Mouse (Mus musculus) limb, embryonic 10.5 days (tissue): ENCODE results near the gene Endou. TPM values are rescaled to one million over a fixed set of nuclear protein-coding genes. Genes with fewer than 3 reads are reported as not detected.

ENCODE experiments used
- DNase-seq: peaks from one replicate; pipeline ENCODE4 v3.0.0-alpha.2; 2017; ENCODE audit warnings: low spot score
- H3K27ac ChIP-seq: fragments of 300-500 bp; sonication (generic); 2 replicates; pipeline ENCODE4 v1.5.1; 2016; ENCODE audit warnings: mild to moderate bottlenecking
- H3K27me3 ChIP-seq: fragments of 300-500 bp; sonication (generic); 2 replicates; pipeline ENCODE4 v1.6.1; 2016; ENCODE audit warnings: low read depth, mild to moderate bottlenecking; ENCODE audit not compliant: poor library complexity, severe bottlenecking
- H3K36me3 ChIP-seq: fragments of 300-500 bp; sonication (generic); 2 replicates; pipeline ENCODE4 v1.6.1; 2016; ENCODE audit warnings: mild to moderate bottlenecking, moderate library complexity
- H3K4me1 ChIP-seq: fragments of 300-500 bp; sonication (generic); 2 replicates; pipeline ENCODE4 v1.6.1; 2016
- H3K4me3 ChIP-seq: fragments of 300-500 bp; sonication (generic); 2 replicates; pipeline ENCODE4 v1.5.1; 2016; ENCODE audit warnings: mild to moderate bottlenecking, moderate library complexity
- H3K9me3 ChIP-seq: fragments of 300-500 bp; sonication (generic); replicated peaks from 2 replicates; pipeline ENCODE4 v1.6.1; 2016; ENCODE audit warnings: mild to moderate bottlenecking
- WGBS: fragments of 180-500 bp; shearing (Covaris S2); methylation state at CpG from one replicate; pipeline ENCODE4 v1.1.7; 2016; 5-methylcytosine and 5-hydroxymethylcytosine counted together
- polyA plus RNA-seq: library from polyadenylated mRNA; unstranded; fragments of >200 nt; fragmentation: Nextera tagmentation; extraction: Ambion mirVana; gene quantifications from 2 replicates; pipeline ENCODE4 v1.2.1, GENCODE M21; 2016

The Endou gene
- polyA plus RNA-seq, result 0.16 and 0.26 TPM in 2 replicates

- no peaks in the 10 kb centered on the region; the same call in 1 of the 2 replicates for H3K9me3 ChIP-seq
- no peak within 1 kb of the TSS for H3K4me3 ChIP-seq
Measured at GRCm38 (mm10) chr15:97731111-97731510, at the start of gene Endou. Gene Endou (minus strand): TSS chr15:97731339.

DNA sequence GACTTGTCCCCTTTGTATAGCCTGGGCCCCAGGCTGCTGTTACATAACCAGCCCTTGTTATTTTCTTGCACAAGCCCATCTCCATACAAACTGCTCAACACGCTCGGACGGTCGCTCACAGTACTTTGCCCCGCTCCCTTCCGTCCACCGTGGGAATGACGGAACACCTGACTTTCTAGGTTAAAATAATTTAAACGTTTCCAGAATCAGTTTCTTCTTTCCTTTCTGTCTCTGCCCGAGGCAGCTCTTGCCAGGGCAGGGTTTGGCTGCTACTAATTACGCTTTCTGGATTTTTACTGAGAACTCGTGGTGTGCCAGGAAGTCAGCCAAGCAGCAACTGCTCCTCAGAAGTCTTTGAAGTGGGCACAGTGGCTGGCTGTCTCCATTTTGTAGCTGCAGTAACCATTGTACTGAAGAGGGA is 49.5 kb upstream of the Endou start:
- Histone ChIP-seq H3K4me3 (no peak overlapping the region), H3K4me1 (peaks cover 61% of the 10 kb centered on the region), H3K27ac (peak overlapping the region; percentile 71), H3K9me3 (no peaks in the 10 kb centered on the region), H3K27me3 (peaks cover 13% of the 10 kb centered on the region), H3K36me3 (no peaks in the 10 kb centered on the region)
- 67% methylated on average over 12 of the region's 12 CpGs for WGBS
- DNase-seq, result no peak

More at GRCm38 (mm10) chr15:97731111-97731510, at the start of gene Endou:
- no peak for DNase-seq
- H3K4me1 ChIP-seq, result no peaks in the 10 kb centered on the region
- H3K36me3 ChIP-seq, result no peaks in the 10 kb centered on the region
- WGBS, result 92% methylated on average over 8 of the region's 8 CpGs
- H3K27me3 ChIP-seq, result no peaks in the 10 kb centered on the region
- H3K27ac ChIP-seq, result no peak within 1 kb of the TSS

- peaks cover 13% of the 10 kb centered on the region; the same call in 1 of the 2 replicates for H3K27me3 ChIP-seq
- no peaks in the 10 kb centered on the region for H3K36me3 ChIP-seq
- H3K27ac ChIP-seq, result peak overlapping the region; percentile 71; the same call in 1 of the 2 replicates
- no peak for DNase-seq
- H3K4me1 ChIP-seq, result peaks cover 63% of the 10 kb centered on the region
- no peak overlapping the region for H3K4me3 ChIP-seq
- 88% methylated on average over 1 of the region's 1 CpGs for WGBS
- no peaks in the 10 kb centered on the region for H3K9me3 ChIP-seq
Measured at GRCm38 (mm10) chr15:97779576-97779975, 48.4 kb upstream of the Endou start.

GRCm38 (mm10) chr15:97778311-97779098 is 47.4 kb upstream of the Endou start, which contains the start of gene Slc48a1:
Gene Slc48a1 (plus strand): TSS chr15:97778520.
- Histone ChIP-seq H3K9me3 (no peaks in the 10 kb centered on the region), H3K27me3 (peaks cover 13% of the 10 kb centered on the region; the same call in 1 of the 2 replicates), H3K36me3 (no peaks in the 10 kb centered on the region), H3K27ac (0 out of 2 replicates have a peak within 1 kb of the TSS, but pooled peaks have one; percentile 36), H3K4me3 (no peak within 1 kb of the TSS), H3K4me1 (peaks cover 65% of the 10 kb centered on the region)
- no peak for DNase-seq
- WGBS, result 75% methylated on average over 8 of the region's 8 CpGs

GRCm38 (mm10) chr15:97776919-97777318 is 45.8 kb upstream of the Endou start:
- Histone ChIP-seq H3K27ac (no peak overlapping the region), H3K4me1 (peaks cover 61% of the 10 kb centered on the region), H3K4me3 (no peak overlapping the region), H3K36me3 (no peaks in the 10 kb centered on the region), H3K9me3 (no peaks in the 10 kb centered on the region), H3K27me3 (peaks cover 13% of the 10 kb centered on the region; the same call in 1 of the 2 replicates)
- 71% methylated on average over 6 of the region's 6 CpGs for WGBS
- DNase-seq, result no peak

GRCm38 (mm10) chr15:97776514-97776913 is 45.4 kb upstream of the Endou start:
- peaks cover 57% of the 10 kb centered on the region for H3K4me1 ChIP-seq
- H3K36me3 ChIP-seq, result no peaks in the 10 kb centered on the region
- DNase-seq, result peak; percentile 70
- 11% methylated on average over 8 of the region's 8 CpGs for WGBS
- no peak overlapping the region for H3K27ac ChIP-seq
- peaks cover 13% of the 10 kb centered on the region; the same call in 1 of the 2 replicates for H3K27me3 ChIP-seq
- no peak overlapping the region for H3K4me3 ChIP-seq
- no peaks in the 10 kb centered on the region for H3K9me3 ChIP-seq

DNA sequence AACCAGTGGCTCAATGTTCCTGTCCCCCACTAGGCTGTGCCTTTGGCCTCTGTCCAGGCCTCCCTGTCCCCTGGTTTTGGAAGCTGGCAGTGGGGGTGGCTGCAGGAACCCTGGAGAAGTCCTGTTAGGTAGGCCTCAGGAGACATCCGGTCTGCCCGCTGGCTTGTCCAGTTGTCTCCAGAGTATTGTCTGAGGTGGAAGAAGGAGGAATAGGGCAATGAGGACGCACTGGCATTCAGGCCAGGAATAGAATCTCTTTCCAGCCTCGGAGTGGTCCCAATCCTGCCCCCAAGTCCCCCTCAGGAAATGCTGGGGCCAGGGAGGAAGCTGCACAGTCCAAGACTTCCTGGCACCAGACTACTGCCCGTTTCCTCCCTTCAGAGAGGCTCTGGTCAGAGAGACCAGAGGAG is 42.8 kb upstream of the Endou start:
- Histone ChIP-seq H3K9me3 (no peaks in the 10 kb centered on the region), H3K4me1 (peaks cover 38% of the 10 kb centered on the region), H3K27me3 (peaks cover 36% of the 10 kb centered on the region), H3K4me3 (no peak overlapping the region), H3K27ac (peak overlapping the region; percentile 74), H3K36me3 (no peaks in the 10 kb centered on the region)
- WGBS, result 69% methylated on average over 5 of the region's 5 CpGs
- DNase-seq, result no peak

- Histone ChIP-seq H3K27ac (peak overlapping the region; percentile 74; the same call in 1 of the 2 replicates), H3K4me3 (no peak overlapping the region), H3K4me1 (peaks cover 46% of the 10 kb centered on the region), H3K27me3 (peaks cover 41% of the 10 kb centered on the region), H3K9me3 (no peaks in the 10 kb centered on the region), H3K36me3 (no peaks in the 10 kb centered on the region)
- DNase-seq, result no peak
- WGBS, result 42% methylated on average over 5 of the region's 5 CpGs
Measured at GRCm38 (mm10) chr15:97773108-97773507, 42.0 kb upstream of the Endou start.

GRCm38 (mm10) chr15:97770280-97770679 is 39.1 kb upstream of the Endou start:
- no peaks in the 10 kb centered on the region for H3K9me3 ChIP-seq
- DNase-seq, result no peak
- peaks cover 53% of the 10 kb centered on the region for H3K27me3 ChIP-seq
- no peaks in the 10 kb centered on the region for H3K36me3 ChIP-seq
- H3K4me1 ChIP-seq, result peaks cover 59% of the 10 kb centered on the region
- 78% methylated on average over 8 of the region's 8 CpGs for WGBS
- no peak overlapping the region for H3K27ac ChIP-seq
- no peak overlapping the region for H3K4me3 ChIP-seq

GRCm38 (mm10) chr15:97768192-97768591 is 37.1 kb upstream of the Endou start:
- WGBS, result under 1% methylated on average over 18 of the region's 18 CpGs
- Histone ChIP-seq H3K9me3 (no peaks in the 10 kb centered on the region), H3K4me1 (peaks cover 62% of the 10 kb centered on the region), H3K27me3 (peaks cover 51% of the 10 kb centered on the region), H3K27ac (peak overlapping the region; percentile 84), H3K4me3 (peak overlapping the region; percentile 58), H3K36me3 (no peaks in the 10 kb centered on the region)
- peak; percentile 70 for DNase-seq

GRCm38 (mm10) chr15:97767280-97768186 is 36.4 kb upstream of the Endou start, which contains the start of gene Rapgef3:
Gene Rapgef3 (minus strand): TSS chr15:97767972.
- peak within 1 kb of the TSS; percentile 84 for H3K27ac ChIP-seq
- H3K27me3 ChIP-seq, result peaks cover 51% of the 10 kb centered on the region
- peak within 1 kb of the TSS; percentile 58 for H3K4me3 ChIP-seq
- no peaks in the 10 kb centered on the region for H3K36me3 ChIP-seq
- DNase-seq, result peak; percentile 85
- peaks cover 62% of the 10 kb centered on the region for H3K4me1 ChIP-seq
- WGBS, result under 1% methylated on average over 44 of the region's 44 CpGs
- H3K9me3 ChIP-seq, result no peaks in the 10 kb centered on the region

DNA sequence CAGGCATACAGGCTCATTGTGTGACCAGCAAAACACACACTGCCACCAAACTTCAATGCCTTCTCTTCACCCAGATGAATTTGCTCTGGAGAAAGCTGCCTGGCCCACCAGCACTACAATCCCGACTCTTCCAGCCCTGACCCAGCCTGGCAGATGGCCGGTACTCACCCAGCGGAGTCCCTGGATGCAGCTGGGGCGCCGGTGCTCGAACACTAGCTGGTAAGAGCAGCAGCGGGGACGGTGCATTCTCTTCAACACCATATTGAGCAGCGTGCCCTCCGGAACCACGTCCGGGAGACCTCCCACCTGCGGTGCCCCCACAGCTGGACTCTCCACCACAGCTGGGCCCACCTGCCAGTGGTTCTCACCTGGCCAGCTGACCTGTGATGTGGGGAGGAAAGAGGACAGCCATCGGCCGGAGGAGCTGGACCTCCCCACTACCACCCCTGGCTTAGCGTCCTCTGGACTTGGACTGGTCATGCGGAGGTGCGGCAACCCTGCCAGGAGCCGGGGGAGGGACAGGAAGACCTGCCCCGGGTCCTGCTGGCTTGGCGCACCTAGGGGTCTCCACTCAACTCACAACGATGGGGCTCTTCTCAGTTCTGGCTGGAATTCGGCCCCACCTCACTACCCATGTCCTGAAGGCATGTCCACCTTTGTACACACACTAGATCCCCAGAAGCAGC is 35.6 kb upstream of the Endou start:
- Histone ChIP-seq H3K4me1 (peaks cover 69% of the 10 kb centered on the region), H3K36me3 (no peaks in the 10 kb centered on the region), H3K4me3 (peak overlapping the region; percentile 58), H3K27me3 (peaks cover 51% of the 10 kb centered on the region), H3K27ac (peak overlapping the region; percentile 84), H3K9me3 (no peaks in the 10 kb centered on the region)
- WGBS, result 9% methylated on average over 23 of the region's 23 CpGs
- peak; percentile 55 for DNase-seq
